ENCODE assay signal across 25 mouse cellular contexts in the genomic region with DNA sequence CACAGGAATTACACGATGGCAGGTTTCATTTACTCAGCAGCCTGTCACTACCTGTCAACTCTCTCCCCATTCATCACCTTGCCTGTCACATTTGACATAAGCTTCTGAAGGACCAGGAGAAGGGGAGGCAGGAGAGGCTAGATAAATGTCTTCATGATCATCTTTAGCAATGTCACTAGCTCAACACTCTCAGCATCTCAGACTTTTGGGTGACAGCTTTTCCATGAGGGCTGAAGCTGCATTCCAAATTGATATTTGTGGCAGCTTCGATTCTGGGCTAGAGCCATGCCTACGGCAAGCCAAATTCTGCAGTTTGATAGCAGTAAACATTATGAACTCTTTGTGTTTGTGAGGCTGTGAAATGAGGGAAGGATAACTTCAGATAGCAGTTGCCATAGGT.
DNase-seq lines count a peak whose midpoint lies in the region; ATAC-seq lines count a peak whose summit lies in the region.
"Had no signal": no experiment of that assay in that cellular context is flagged by ENCODE, and none has a peak within 500 bp of the region (broad histone marks: within the 10 kb centered on the region; RNA-seq: fewer than 3 reads in every experiment).

No protein-coding gene starts in this region.

- H3K4me2 ChIP-seq in forebrain, embryonic 16.5 days (ENCODE audit: low read length): no peak overlapping the region
- H3K4me2 ChIP-seq in forebrain, embryonic 15.5 days (replicated peaks): no peak overlapping the region
- H3K4me2 ChIP-seq: heart, embryonic 13.5 days; limb, embryonic 15.5 days; liver, embryonic 15.5 days; lung, embryonic 15.5 days; midbrain, embryonic 15.5 days; neural tube, embryonic 12.5 days had no signal

- no peak overlapping the region for H3K27ac ChIP-seq in forebrain, embryonic 16.5 days (ENCODE audit: low read length)
- H3K27ac ChIP-seq in forebrain, embryonic 15.5 days (replicated peaks): no peak overlapping the region
- H3K27ac ChIP-seq: heart, adult 2 months; heart, embryonic 13.5 days; hindbrain, postnatal 0 days; limb, embryonic 15.5 days; liver, embryonic 15.5 days; lung, embryonic 15.5 days; midbrain, embryonic 15.5 days; neural tube, embryonic 12.5 days had no signal

- no peaks in the 10 kb centered on the region for H3K36me3 ChIP-seq in forebrain, embryonic 16.5 days (ENCODE audit: control insufficient read depth, insufficient read depth)
- H3K36me3 ChIP-seq in forebrain, embryonic 15.5 days: no peaks in the 10 kb centered on the region
- H3K36me3 ChIP-seq: heart, embryonic 13.5 days; limb, embryonic 15.5 days; liver, embryonic 15.5 days; lung, embryonic 15.5 days; midbrain, embryonic 15.5 days; neural tube, embryonic 12.5 days had no signal

- no peaks in the 10 kb centered on the region for H3K27me3 ChIP-seq in forebrain, embryonic 16.5 days (replicated peaks; ENCODE audit: control insufficient read depth, insufficient read depth, low read length)
- H3K27me3 ChIP-seq in forebrain, embryonic 15.5 days: no peaks in the 10 kb centered on the region
- H3K27me3 ChIP-seq: heart, embryonic 13.5 days; limb, embryonic 15.5 days; liver, embryonic 15.5 days; lung, embryonic 15.5 days; megakaryocyte, embryonic 14.5 days; midbrain, embryonic 15.5 days; neural tube, embryonic 12.5 days had no signal

- no peak overlapping the region for H3K9ac ChIP-seq in forebrain, embryonic 16.5 days (replicated peaks; ENCODE audit: low read depth, low read length)
- H3K9ac ChIP-seq in forebrain, embryonic 15.5 days (replicated peaks): no peak overlapping the region
- H3K9ac ChIP-seq: heart, embryonic 13.5 days; limb, embryonic 15.5 days; liver, embryonic 15.5 days; lung, embryonic 15.5 days; midbrain, embryonic 15.5 days; neural tube, embryonic 12.5 days had no signal

- no peak overlapping the region for H3K4me3 ChIP-seq in forebrain, embryonic 16.5 days (replicated peaks; ENCODE audit: low read length)
- H3K4me3 ChIP-seq in forebrain, embryonic 15.5 days: no peak overlapping the region
- H3K4me3 ChIP-seq: heart, adult 2 months; heart, embryonic 13.5 days; limb, embryonic 15.5 days; liver, embryonic 15.5 days; lung, embryonic 15.5 days; megakaryocyte, embryonic 14.5 days; midbrain, embryonic 15.5 days; neural tube, embryonic 12.5 days had no signal

- 52% methylated on average over 3 of the region's 3 CpGs for WGBS in forebrain, embryonic 16.5 days
- WGBS in forebrain, embryonic 15.5 days: 43% methylated on average over 3 of the region's 3 CpGs

- ATAC-seq in forebrain, embryonic 16.5 days: peak; percentile 68
- no peak for ATAC-seq in forebrain, embryonic 15.5 days (replicated peaks)
- ATAC-seq in CD4-positive, CD25-positive, alpha-beta regulatory T cell, adult 4 months: no peak
- ATAC-seq: hindbrain, postnatal 0 days; intestine, embryonic 16.5 days; midbrain, embryonic 15.5 days had no signal

- peak; percentile 6 for DNase-seq in cerebellum, adult 9-10 months
- DNase-seq in cerebellum, adult 11-12 months: no peak
- DNase-seq in brain, embryonic 18.5 days (ENCODE audit: low read depth, low spot score): peak; percentile 22
- DNase-seq in layer of hippocampus, adult 9-11 months: peak; percentile 49
- DNase-seq in kidney, adult 11 months: no peak
- DNase-seq: gastrocnemius, postnatal 25 days; heart, adult 2 months; heart, postnatal 14 days; kidney, postnatal 25 days; left cerebral cortex, postnatal 4 days; lung, postnatal 36 days; right cerebral cortex, postnatal 4 days; thymus, postnatal 25 days had no signal

- 0 out of 2 replicates have a peak, but pooled peaks cover 4% of the 10 kb centered on the region for H3K4me1 ChIP-seq in forebrain, embryonic 16.5 days (replicated peaks; ENCODE audit: control insufficient read depth, insufficient read depth, low read length)
- H3K4me1 ChIP-seq in forebrain, embryonic 15.5 days: no peaks in the 10 kb centered on the region
- H3K4me1 ChIP-seq: heart, embryonic 13.5 days; limb, embryonic 15.5 days; liver, embryonic 15.5 days; lung, embryonic 15.5 days; midbrain, embryonic 15.5 days; neural tube, embryonic 12.5 days had no signal

- no peaks in the 10 kb centered on the region for H3K9me3 ChIP-seq in forebrain, embryonic 16.5 days (ENCODE audit: control insufficient read depth, low read length)
- H3K9me3 ChIP-seq in forebrain, embryonic 15.5 days: no peaks in the 10 kb centered on the region
- H3K9me3 ChIP-seq: heart, embryonic 13.5 days; limb, embryonic 15.5 days; liver, embryonic 15.5 days; lung, embryonic 15.5 days; megakaryocyte, embryonic 14.5 days; midbrain, embryonic 15.5 days; neural tube, embryonic 12.5 days had no signal

Comparison
In these comparisons a context has a peak if more than half of its experiments do, and no peak if none do; other contexts are left out.
1. DNase-seq: peak in cerebellum, adult 9-10 months (single experiment), brain, embryonic 18.5 days (single experiment) and layer of hippocampus, adult 9-11 months (single experiment); none in cerebellum, adult 11-12 months (single experiment) and kidney, adult 11 months (single experiment).